Mouse (Mus musculus): ENCODE data around the gene Plppr2.

GRCm38 (mm10) chr9:21996178-21996867, 59.5 kb downstream of the Plppr2 start:
- TF ChIP-seq CTCF (IDR thresholded peaks at IDR 0.05; ENCODE audit: borderline replicate concordance, extremely low read depth, insufficient read depth, insufficient read length) (no peak), POLR2A (IDR thresholded peaks at IDR 0.05; ENCODE audit: borderline replicate concordance, extremely low read depth, insufficient read depth, insufficient read length, poor library complexity, severe bottlenecking) (no peak)

All from brain, embryonic 14.5 days (tissue).